Mouse (Mus musculus) cerebellum, adult 11-12 months (tissue): ENCODE results near the gene Sipa1l3.

Experiments
- DNase-seq: peaks from one replicate; pipeline ENCODE4 v3.0.0; 2022

The Sipa1l3 gene

GRCm38 (mm10) chr7:29302641-29303040, 215.8 kb downstream of the Sipa1l3 start:
- DNase-seq = peak; percentile 54

- DNase-seq = peak; percentile 71
These were observed 217.3 kb downstream of the Sipa1l3 start for GRCm38 (mm10) chr7:29301127-29301566.

GRCm38 (mm10) chr7:29296998-29297397, 221.4 kb downstream of the Sipa1l3 start:
- peak; percentile 73 for DNase-seq

DNA sequence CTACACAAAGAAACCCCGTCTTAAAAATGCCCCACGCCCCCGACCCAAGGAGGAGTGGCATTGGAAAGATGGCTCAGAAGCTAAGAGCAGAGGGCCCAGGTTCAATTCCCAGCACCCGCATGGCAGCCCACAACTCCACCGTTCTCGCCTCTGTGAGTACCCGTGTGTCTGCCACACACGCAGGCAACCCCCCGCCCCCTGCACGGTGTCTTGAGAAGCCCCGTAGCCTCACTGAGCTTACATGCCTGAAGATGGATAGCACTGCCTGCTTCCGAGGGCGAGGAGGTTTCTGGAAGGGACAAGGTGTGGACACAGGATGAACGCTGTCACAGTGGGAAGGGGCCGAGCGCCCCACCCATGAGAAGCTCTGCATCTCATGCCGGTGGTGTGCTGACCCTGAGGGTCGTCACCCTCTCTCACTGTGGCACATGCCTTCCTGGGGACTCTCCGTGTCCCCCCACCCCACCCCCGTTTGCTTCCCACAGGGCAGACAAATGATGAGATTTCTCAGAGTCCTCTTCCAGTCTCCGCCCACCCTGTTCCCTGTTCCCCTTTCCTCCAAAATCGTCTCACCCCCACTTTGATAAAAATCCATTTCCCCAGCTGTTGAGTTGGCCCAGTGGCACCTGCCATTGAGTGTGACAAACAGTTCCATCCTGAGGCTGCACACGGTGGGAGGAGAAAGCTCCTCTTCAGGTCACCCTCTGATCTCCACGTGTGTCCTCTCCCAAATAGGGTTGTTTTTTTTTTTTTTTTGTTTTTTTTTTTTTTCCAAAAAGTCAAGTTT, 222.4 kb downstream of the Sipa1l3 start:
- DNase-seq = peak; percentile 42

- no peak for DNase-seq
These were observed 224.2 kb downstream of the Sipa1l3 start for GRCm38 (mm10) chr7:29294111-29294761.

DNA sequence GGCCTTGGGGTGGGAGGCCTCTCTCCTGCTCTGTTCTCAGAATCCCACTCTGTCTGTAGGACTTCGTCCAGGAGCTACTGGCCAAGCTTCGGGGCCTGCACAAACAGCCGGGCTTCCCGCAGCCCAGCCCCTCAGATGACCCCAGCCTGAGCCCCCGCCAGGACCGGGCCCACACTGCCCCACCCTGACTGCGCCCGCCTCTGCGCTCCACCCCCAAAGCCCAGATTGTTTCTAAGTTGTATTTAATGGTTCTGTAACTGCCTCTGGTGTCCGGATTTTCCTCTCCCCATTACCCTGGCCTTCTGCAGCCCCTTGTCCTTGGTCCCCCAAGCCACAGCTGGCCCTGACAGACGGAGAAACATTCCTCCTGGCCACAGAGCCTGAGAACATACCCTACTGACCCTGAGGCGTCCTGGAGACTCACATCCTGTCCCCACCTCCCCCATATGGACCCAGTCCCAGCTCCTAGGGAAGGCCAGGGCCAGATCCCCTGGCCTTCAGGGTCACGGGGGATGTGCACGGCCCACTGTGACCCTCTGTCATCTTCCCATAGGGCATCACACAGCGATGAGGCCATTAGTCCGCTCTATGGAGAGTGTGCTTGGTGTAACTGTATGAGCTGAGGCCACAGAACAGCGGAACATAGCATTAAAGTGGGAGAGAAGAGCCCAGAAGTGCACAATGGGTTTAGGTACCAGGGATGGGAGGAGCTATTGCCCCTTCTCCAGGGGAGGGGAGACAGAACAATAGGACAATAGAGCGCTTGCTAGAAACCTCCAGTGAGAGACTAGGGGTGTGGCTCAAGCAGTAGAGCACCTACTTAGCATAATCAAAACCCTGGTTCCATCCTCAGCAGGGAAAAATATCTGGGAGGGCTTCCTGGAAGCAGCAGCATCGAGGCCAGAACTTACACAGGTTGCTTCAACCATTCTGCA, 225.0 kb downstream of the Sipa1l3 start:
- DNase-seq = peak; percentile 54

GRCm38 (mm10) chr7:29292458-29293098, 225.9 kb downstream of the Sipa1l3 start:
- no peak for DNase-seq

DNA sequence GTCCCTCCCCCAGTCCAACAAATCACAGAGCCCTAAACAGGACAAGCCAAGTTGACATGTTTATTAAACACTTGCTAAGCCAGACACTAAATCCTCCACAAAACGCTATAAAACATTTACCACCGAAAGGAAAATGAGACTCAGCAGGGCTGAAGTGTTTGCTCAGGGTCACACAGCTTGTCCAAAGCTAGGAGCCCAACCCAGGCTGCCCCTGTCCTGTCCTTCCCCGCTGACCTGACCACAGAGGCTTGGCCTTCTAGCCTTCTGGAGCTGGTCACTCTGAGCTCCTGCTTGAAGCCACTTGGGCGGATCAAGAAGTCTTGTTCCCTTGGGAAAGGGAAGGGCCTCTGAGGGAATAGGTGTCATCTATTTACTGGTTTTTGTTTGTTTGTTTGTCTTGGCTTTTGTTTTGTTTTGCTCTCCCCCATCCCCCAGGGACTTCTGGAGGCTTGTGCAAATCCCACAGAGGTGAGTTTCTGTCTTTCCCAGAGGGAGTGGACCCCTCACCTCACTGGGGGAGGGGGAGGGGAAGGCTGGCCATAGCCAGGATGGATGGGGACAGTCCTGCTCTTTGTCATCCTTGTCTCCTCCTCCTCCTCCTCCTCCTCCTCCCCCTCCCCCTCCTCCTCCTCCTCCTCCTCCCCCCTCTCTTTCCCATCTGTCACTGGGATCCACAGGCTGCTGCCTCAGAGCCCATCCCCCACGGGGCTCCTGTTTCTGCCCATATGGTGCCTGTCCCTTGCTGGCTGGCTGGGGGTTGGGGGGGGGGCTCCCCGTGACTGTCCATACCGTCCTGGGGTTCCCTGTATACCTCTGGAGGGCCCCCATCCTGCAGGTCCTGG, 226.6 kb downstream of the Sipa1l3 start:
- DNase-seq = peak; percentile 83

- DNase-seq = peak; percentile 66
These were observed 227.6 kb downstream of the Sipa1l3 start for GRCm38 (mm10) chr7:29290691-29291485.

DNA sequence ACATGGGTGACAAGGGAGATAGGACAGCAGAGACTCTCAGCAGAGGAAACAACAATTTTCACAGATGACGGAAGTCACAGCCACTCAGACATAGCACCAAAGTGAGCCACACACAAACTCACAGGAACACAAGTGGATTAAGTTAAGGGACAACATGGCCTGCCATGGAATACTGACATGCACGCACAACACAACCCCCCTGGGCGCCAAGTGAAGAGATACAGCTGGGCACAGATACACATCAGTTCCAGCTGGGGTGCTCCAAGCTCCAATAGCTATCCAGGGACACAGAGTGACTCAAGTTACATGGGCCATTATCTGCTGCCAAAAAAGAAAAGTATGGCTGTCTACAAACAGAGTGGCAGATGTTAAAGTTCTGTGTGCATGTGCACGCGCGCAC, 228.6 kb downstream of the Sipa1l3 start:
- peak; percentile 35 for DNase-seq

DNA sequence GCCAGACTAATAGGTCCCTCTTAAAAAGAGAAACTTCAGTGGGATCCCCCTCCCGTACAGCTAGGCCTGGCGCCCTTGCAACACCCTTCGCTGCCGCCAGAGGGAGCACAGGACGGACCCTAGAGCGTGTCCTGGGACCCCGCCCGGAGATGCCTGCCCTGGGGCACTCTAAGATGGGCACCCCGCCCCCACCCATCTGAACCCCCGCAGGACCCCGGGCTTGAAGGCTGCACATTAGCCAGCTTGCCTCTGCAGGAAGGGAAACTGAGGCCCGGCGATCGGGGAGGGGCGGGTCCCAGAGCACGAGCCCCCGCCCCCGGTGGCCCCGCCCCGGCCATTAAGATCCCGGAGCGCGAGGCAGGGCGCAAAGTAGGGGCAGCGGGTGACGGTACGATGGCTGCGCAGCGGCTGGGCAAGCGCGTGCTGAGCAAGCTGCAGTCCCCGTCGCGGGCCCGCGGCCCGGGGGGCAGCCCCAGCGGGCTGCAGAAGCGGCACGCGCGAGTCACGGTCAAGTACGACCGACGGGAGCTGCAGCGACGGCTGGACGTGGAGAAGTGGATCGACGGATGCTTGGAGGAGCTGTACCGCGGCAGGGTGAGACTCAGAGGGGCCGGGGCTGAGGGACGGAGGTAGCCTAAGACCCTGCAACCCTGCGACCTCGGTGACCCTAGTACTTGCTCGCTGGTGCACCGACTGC, 229.4 kb downstream of the Sipa1l3 start, which contains the start of gene Ppp1r14a:
Gene Ppp1r14a (plus strand): TSS at position 367 of the 697 bp plus-strand sequence.
- peak; percentile 68 for DNase-seq

- no peak for DNase-seq
These were observed 230.4 kb downstream of the Sipa1l3 start for GRCm38 (mm10) chr7:29288079-29288478.

GRCm38 (mm10) chr7:29287481-29287880, 231.0 kb downstream of the Sipa1l3 start:
- no peak for DNase-seq

- DNase-seq = no peak
These were observed 233.9 kb downstream of the Sipa1l3 start for GRCm38 (mm10) chr7:29284523-29284922.

- no peak for DNase-seq
These were observed 234.6 kb downstream of the Sipa1l3 start for GRCm38 (mm10) chr7:29283876-29284275.

DNA sequence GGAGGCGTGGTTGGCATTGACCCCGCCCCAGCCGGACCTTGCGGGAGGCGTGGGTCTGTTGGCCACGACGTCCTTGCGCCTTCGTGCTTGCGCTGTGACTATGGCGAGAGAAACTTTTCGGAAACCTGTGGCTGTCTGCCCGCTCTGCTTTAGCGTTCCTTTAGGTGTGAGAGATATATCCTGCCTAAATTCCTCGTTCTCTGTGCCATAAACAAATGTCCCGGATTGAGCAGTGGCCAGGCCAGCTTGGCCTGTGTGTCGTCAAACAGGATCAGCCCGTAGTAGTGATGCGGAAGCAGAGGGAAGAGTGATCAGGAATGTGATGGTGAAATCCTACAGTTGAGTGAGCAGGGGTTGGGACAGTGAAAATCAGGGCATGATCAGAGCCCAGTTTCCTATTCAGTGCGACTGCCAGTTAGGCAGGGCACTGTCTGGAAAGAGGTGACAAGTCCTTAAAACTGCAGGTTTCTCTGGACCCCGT, 236.3 kb downstream of the Sipa1l3 start:
- DNase-seq = peak; percentile 86

- DNase-seq = no peak
These were observed 237.0 kb downstream of the Sipa1l3 start, which contains the start of gene Spint2 for GRCm38 (mm10) chr7:29281201-29282073. Gene Spint2 (minus strand): TSS chr7:29281912.

DNA sequence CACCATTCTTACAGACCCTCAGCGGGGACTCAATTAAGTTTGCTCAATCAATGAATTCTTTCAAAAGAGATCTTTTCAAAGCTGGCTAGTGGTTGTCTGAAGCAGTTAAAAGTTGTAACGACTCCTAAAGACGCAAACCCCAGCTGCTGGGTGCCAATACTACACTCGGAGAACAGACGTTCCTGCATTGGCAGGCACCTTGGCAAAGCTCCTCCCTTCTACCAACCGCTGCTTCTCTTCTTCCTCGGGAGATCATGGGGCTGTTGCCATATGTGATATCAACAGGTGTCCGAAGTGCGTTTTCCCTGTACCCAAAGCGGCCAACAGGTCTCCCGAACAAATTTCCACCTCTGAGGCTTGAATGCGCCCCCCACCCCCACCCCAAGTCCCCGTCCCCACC, 237.6 kb downstream of the Sipa1l3 start:
- peak; percentile 58 for DNase-seq

GRCm38 (mm10) chr7:29279924-29280323, 238.5 kb downstream of the Sipa1l3 start:
- no peak for DNase-seq
